Mouse (Mus musculus) regulatory T cell (primary cell): ENCODE measurements around the gene Hoxb7.

Experiments used
- in situ Hi-C: fragments of 300-600 bp; cut with MboI, MseI; formaldehyde crosslinking; loops from one replicate; pipeline ENCODE4 v1.15.1; 2025; ENCODE audit warnings: high pct_unique_total_duplicates

Gene Hoxb7

GRCm38 (mm10) chr11:96284774-96285734 is 1.4 kb upstream of the Hoxb7 start:
- in situ Hi-C loops, result no loop called here

DNA sequence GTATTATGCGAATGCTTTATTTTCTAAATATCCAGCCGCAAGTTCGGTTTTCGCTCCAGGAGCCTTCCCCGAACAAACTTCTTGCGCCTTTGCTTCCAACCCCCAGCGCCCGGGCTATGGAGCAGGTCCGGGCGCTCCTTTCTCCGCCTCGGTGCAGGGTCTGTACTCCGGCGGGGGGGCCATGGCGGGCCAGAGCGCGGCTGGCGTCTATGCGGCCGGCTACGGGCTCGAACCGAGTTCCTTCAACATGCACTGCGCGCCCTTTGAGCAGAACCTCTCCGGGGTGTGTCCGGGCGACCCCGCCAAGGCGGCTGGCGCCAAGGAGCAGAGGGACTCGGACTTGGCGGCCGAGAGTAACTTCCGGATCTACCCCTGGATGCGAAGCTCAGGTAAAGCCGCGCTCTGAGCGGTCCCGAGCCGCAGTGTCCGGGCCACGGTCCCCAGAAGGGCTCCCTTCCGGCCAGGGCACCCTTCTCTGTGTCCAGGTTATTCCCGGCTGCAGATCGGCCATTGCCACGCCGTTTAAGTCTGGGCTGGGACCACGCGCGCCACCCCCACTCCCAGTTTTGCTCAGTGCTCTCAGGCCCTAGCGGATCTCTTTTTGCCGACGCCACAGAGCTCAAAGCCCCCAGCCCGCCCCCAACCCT is 439 bp downstream of the Hoxb7 start:
- in situ Hi-C loops, result no loop called here

DNA sequence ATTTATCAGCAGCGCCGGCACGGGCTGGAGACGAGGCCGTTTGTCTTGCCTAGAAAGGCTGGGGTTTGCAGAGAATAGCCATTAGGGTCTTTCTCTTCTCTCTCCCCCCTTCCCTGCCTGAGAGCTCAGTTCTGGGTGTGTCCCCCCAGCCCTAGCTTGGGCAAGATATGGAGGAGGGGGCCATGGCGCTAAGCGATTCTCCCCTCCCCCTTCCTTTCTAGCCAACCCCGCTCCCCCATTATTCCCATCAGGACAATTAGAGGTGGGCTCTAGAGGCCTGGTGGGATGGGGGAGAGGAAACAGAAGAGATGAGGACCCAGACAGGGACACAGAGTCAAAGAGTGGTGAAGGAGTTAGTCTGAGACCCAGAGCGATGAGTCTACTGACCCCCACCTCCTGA is 988 bp downstream of the Hoxb7 start:
- in situ Hi-C loops, result no loop called here

DNA sequence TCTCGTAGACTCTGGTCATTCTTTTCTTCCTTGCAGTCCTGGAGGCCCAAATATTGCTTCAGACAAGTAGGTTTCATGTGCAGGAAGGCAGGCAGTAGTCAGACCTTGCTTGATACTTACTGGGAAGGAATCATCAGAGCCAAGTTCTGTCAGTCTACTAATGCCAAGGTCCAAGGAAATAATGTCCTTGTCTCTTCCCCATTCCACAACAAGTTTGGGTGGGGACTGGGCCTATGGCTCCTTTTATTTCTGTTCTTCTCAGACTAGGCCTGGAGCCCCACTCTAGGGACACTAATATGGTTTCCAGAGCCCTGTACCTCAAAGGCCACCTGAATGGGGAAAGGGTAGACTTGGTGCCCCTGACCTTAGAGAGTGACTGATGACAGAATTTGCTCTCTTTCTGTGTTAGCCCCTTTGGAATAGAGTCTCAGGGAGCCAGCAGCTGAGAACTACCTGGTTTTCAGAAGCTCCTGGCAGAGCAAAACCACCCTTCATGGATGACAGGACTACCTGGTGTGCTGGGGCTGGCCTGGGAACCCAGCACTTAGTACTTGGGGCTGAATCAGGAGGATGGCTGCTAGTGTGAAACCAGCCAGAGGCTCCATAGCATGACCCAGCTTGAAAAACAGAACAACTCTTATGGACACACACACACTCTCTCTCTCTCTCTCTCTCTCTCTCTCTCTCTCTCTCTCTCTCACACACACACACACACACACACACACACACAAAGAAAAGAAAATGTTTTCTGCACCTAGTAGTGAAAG is 2.2 kb downstream of the Hoxb7 start:
- in situ Hi-C loops, result no loop called here

GRCm38 (mm10) chr11:96289293-96289692 is 2.9 kb downstream of the Hoxb7 start:
- in situ Hi-C loops, result no loop called here

GRCm38 (mm10) chr11:96289837-96290236 is 3.4 kb downstream of the Hoxb7 start:
- in situ Hi-C loops, result loop anchor here (10.0 kb wide), 2 partner anchors 465 to 565 kb away; no protein-coding TSS in a partner anchor

- in situ Hi-C loops, result loop anchor here (10.0 kb wide), 2 partner anchors 464 to 564 kb away; no protein-coding TSS in a partner anchor
Measured at GRCm38 (mm10) chr11:96290705-96291355, 4.4 kb downstream of the Hoxb7 start.

- in situ Hi-C loops, result loop anchor here (10.0 kb wide), 2 partner anchors 463 to 563 kb away; no protein-coding TSS in a partner anchor
Measured at GRCm38 (mm10) chr11:96291681-96292564, 5.5 kb downstream of the Hoxb7 start, which contains the start of gene Hoxb6. Hoxb6 (plus strand) TSS chr11:96292476.

DNA sequence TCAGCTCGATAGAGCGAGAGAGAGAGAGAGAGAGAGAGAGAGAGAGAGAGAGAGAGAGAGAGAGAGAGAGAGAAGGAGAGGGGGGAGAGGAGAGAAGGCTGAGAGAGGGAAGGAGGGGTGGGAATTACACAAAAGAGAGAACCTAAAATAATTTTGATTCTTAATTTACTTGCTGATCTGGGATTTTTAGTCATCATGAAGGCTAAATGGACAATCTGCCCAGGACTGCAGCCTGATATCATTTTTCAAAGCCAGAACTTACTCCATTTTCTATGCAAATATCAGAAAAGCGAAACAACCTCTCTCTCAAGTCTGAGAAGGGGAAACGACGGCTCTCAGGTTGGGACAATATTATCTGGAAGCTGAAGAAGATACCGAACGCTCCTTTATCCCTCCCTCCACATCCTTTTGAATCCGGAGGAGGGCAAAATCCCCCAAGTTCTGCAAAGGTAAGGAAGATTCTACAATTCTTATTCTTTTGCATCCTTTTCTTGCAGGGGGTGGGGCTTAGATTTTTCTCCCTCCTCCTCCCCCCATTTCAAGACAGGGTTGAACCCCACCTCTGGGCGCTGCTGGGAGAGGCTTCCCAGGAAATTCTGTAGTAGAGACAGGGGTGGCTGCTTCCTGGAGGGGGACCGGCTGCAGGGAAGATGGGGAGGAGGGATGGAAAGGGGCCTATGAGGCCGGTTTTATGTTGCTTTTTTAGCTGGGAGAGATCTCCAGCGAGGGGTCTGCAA is 6.3 kb downstream of the Hoxb7 start:
- in situ Hi-C loops, result loop anchor here (10.0 kb wide), 2 partner anchors 462 to 562 kb away; no protein-coding TSS in a partner anchor

GRCm38 (mm10) chr11:96293302-96293921 is 7.0 kb downstream of the Hoxb7 start:
- in situ Hi-C loops, result loop anchor here (10.0 kb wide), 2 partner anchors 461 to 561 kb away; no protein-coding TSS in a partner anchor

- in situ Hi-C loops, result loop anchor here (10.0 kb wide), 2 partner anchors 460 to 560 kb away; no protein-coding TSS in a partner anchor
Measured at GRCm38 (mm10) chr11:96294245-96295091, 8.0 kb downstream of the Hoxb7 start.

DNA sequence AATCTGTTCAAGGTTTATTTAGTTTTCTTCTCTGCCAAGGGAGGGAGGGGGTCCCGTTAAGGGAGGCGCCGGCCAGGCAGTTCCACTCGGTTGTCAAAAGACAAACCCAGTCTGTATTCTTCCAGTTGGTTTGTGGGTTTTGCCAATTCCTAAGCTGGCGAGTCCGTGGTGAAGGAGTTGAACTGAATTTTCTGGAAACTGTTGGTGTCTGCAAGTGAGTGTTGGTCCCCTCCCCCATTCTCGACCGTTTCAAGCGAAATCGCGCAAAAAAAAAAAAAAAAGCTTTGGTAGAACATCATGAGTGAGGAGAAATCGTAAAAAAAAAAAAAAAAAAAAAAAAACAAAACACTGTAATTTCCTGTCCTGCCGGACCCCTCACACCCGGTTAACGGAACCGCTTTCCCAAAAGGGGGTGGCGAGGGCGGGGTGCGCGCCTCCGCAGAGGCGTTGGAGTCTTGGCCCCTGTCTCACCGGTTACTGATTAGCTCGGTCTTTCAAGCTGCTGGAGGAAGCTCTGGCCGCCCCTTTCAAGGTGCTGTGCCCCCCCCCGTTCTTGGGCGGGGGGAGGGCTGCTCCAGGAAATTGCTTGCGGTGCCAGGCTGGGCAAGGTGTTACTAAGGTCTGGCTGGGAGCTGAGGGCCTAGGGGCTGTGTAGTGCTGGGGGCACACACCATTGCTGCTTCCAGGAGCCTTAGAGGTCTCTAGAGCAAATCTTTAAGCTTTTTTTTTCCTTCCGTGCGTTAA is 8.8 kb downstream of the Hoxb7 start:
- in situ Hi-C loops, result loop anchor here (10.0 kb wide), 2 partner anchors 460 to 560 kb away; no protein-coding TSS in a partner anchor

DNA sequence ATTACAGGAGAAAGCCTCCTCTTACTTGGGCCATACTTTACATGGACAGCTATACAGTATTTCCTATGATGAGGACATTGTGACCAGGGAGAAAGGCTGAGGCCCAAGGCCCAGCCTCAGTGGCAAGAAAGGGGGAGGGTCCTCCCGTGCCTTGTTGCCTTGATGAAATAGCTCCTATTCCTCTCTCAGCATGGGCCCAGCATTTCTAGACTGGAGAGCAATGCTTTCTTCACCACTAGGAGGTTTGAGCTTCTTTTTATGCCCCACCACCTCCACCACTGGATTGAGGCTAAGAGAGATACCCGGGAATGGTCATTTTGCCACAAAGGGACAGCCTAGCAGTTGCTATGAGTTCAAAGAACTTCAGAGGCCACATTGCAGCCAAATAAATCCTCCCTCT is 10.6 kb downstream of the Hoxb7 start:
- in situ Hi-C loops, result loop anchor here (10.0 kb wide), 2 partner anchors 458 to 558 kb away; no protein-coding TSS in a partner anchor

DNA sequence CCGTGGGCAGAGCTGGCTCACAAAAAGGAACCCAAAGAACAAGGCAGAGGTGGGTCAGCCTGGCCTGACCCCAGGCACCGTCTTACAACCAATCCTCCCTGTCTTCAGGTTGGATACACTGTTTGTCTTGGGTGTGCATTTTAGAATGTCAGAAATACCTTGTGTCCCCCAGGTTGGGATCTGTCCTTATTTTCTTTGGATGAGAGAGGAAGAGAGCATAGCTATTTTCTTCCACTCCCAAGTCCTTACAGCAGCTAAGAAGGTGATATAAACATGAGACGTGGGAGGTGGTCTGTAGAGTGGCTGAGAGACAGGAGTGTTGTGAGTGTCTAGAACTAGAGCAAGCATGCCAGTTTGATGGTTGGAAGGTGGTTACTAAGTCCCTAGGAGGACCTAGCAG is 11.0 kb downstream of the Hoxb7 start:
- in situ Hi-C loops, result loop anchor here (10.0 kb wide), 2 partner anchors 457 to 557 kb away; no protein-coding TSS in a partner anchor

DNA sequence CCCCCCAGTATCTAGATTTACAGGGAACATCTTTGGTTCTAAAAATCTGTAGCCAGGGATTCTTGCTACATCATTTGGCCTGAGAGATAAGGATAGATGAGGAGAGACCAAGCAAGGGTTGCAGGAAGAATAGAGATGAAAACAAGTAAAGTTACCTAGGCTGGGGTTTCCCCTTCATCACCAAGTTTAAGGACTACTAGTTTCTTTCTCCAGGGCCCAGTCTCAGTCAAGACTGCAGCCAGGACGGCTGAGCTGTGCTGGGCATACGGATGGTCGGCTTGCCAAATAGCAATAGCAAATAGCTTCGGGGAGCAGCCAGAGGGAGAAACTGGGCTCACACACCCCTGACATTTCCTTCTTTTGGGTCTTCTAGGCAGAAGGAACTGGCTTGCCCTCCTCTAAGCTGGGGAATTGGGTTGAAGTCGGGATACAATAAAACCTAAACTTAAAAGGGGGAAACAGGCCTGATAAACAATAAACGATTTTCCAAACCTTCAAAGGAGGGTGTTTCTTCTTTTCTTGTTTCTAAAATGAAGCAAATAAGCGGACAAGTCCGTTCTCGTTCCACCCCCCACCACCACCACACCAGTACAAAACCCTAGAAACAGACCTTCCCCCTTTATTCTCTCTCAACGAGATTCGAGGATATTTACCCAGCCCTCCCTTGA is 11.7 kb downstream of the Hoxb7 start:
- in situ Hi-C loops, result loop anchor here (10.0 kb wide), 2 partner anchors 457 to 557 kb away; no protein-coding TSS in a partner anchor
